Mouse (Mus musculus): ENCODE results near the gene Nxph1. TPM values are rescaled to one million over a fixed set of nuclear protein-coding genes. Genes with fewer than 3 reads are reported as not detected.

The Nxph1 gene
- total and polyA plus RNA-seq, 3 experiments = not detected

DNA sequence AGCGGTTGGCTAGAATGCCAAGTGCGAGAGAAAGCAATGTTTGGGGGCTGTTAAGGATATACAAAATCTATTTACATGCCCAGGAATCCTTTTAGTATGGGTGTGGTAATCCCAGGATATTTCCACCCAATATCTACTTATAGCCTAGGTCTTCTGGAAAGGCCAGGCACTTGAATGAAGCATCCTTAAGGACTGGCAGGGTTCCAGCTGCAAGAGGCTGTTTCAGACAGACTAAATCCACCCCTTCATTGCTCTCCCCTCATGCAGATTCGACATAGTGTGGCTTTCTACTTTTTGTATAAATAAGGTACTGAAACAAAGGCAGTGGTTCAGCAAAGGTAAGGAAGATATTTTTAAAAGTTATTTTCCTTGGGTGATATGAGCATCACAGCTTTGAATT, 92.8 kb downstream of the Nxph1 start:
- intact Hi-C loops (cut with DNase I) = no loop called here
- no peak overlapping the region for H3K4me3 ChIP-seq
- H3K9ac ChIP-seq (ENCODE audit: low read depth, low read length) = no peak overlapping the region
- H3K27ac ChIP-seq = no peak overlapping the region
- no peak for TF ChIP-seq POLR2A (IDR thresholded peaks at IDR 0.05; ENCODE audit: insufficient read depth, low read depth, low read length)
- TF ChIP-seq EP300 (IDR thresholded peaks at IDR 0.05; ENCODE audit: insufficient read depth, low read depth, low read length) = no peak
- TF ChIP-seq CTCF (IDR thresholded peaks at IDR 0.05) = no peak
- H3K79me2 ChIP-seq (replicated peaks; ENCODE audit: control insufficient read depth, insufficient read depth, low read length) = no peaks in the 10 kb centered on the region
- no peaks in the 10 kb centered on the region for H3K4me1 ChIP-seq (ENCODE audit: control insufficient read depth, insufficient read depth, low read length)
- no peak for DNase-seq
- no peaks in the 10 kb centered on the region for H3K36me3 ChIP-seq (ENCODE audit: control insufficient read depth, insufficient read depth, low read length)
- 66% methylated on average over 3 of the region's 3 CpGs for WGBS
- H3K27me3 ChIP-seq (ENCODE audit: control insufficient read depth, insufficient read depth, low read length) = no peaks in the 10 kb centered on the region

DNA sequence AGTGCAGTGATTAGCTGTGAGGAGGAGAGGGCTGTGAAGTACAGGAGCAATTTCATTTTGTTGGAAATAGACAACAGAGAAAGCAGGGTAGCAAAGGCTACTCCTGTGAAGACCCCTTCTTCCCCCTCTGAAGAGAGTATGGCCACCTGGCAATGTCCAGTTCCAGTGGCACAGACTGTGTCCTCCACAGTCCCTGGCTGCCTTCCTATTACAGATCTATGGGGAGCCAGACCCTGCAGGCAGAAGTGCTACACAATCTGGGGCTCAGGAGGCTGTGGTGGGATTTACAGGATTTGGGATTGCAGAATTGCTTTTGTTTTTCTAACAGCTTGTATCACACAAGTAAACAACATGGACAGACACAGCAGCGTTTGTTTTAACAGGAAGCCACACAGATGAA, 94.2 kb downstream of the Nxph1 start:
- H3K79me2 ChIP-seq (replicated peaks; ENCODE audit: control insufficient read depth, insufficient read depth, low read length) = no peaks in the 10 kb centered on the region
- no peak for DNase-seq

DNA sequence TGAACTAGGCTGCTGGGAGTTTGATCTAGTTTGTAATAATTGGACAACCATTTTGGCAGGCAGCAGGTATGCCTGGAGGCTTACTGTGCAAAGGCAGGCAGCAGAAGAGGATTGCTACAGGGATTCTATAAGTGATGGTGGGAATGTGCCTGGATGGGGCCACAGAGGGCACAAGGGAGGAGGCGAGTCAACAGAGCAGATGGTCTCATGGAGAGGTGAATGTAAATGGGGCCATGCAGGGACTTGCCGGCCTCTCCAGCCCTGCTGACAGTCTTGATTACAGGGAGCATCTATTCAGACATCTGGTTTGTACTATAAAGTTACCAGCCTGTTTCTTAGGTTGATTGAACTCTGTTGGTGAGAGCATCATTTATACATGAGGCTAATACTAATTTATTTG, 98.6 kb downstream of the Nxph1 start:
- no peaks in the 10 kb centered on the region for H3K4me1 ChIP-seq (ENCODE audit: control insufficient read depth, insufficient read depth, low read length)
- WGBS = 47% methylated on average over 2 of the region's 2 CpGs
- TF ChIP-seq POLR2A (IDR thresholded peaks at IDR 0.05; ENCODE audit: insufficient read depth, low read depth, low read length) = no peak
- no peak for TF ChIP-seq CTCF (IDR thresholded peaks at IDR 0.05)
- no peak for TF ChIP-seq EP300 (IDR thresholded peaks at IDR 0.05; ENCODE audit: insufficient read depth, low read depth, low read length)
- no peaks in the 10 kb centered on the region for H3K36me3 ChIP-seq (ENCODE audit: control insufficient read depth, insufficient read depth, low read length)
- H3K27ac ChIP-seq = no peak overlapping the region
- DNase-seq = no peak
- no peaks in the 10 kb centered on the region for H3K27me3 ChIP-seq (ENCODE audit: control insufficient read depth, insufficient read depth, low read length)
- no peak overlapping the region for H3K9ac ChIP-seq (ENCODE audit: low read depth, low read length)
- intact Hi-C loops (cut with DNase I) = no loop called here
- no peak overlapping the region for H3K4me3 ChIP-seq
- H3K79me2 ChIP-seq (replicated peaks; ENCODE audit: control insufficient read depth, insufficient read depth, low read length) = no peaks in the 10 kb centered on the region

More for the DNA sequence above, 94.2 kb downstream of the Nxph1 start:
- TF ChIP-seq POLR2A (IDR thresholded peaks at IDR 0.05; ENCODE audit: insufficient read depth, low read depth, low read length) = no peak
- no peak for TF ChIP-seq EP300 (IDR thresholded peaks at IDR 0.05; ENCODE audit: insufficient read depth, low read depth, low read length)
- no peak for TF ChIP-seq CTCF (IDR thresholded peaks at IDR 0.05)
- WGBS = 11% methylated on average over 1 of the region's 1 CpGs
- intact Hi-C loops (cut with DNase I) = no loop called here
- H3K4me3 ChIP-seq = no peak overlapping the region
- no peaks in the 10 kb centered on the region for H3K36me3 ChIP-seq (ENCODE audit: control insufficient read depth, insufficient read depth, low read length)
- no peak overlapping the region for H3K9ac ChIP-seq (ENCODE audit: low read depth, low read length)
- no peaks in the 10 kb centered on the region for H3K4me1 ChIP-seq (ENCODE audit: control insufficient read depth, insufficient read depth, low read length)
- H3K27ac ChIP-seq = no peak overlapping the region
- H3K27me3 ChIP-seq (ENCODE audit: control insufficient read depth, insufficient read depth, low read length) = no peaks in the 10 kb centered on the region

DNA sequence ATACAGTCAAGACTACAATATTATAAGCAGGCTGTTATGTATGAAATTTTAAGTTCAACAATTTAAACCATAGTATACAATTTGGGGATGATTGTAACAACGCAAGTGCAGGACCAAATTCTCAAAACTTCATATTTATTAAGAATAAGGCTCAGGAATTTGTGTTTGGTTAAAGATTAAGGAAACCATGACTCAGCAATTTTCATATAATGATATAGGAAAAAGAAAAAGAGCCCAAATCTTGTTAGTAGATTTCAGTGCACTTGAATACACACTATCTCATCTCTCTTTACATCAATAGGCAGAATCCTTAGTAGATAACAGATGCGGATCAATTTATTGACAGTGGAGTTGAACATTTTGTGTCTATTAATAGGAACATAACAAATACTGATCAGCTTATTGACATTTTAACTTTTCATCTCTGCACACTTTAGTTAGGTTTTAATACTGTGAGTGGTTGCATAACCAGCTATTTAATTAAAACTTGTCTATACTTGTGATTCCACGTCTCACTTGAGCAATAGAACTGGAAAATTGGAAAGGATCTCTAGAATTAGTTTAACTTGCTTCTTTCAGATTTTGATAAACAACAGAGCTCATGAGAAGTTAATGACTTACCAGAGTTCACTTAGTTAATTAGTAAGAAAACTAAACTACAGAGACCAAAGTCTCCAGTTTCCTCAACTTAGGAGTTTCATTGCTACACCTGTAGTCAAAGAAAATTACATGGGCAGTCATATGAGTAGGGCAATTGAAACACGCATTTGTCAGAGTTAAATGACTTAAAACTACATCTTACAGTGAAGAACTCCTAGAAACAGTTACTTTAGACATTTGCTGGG, 113.3 kb downstream of the Nxph1 start:
- 83% methylated on average over 4 of the region's 4 CpGs for WGBS

DNA sequence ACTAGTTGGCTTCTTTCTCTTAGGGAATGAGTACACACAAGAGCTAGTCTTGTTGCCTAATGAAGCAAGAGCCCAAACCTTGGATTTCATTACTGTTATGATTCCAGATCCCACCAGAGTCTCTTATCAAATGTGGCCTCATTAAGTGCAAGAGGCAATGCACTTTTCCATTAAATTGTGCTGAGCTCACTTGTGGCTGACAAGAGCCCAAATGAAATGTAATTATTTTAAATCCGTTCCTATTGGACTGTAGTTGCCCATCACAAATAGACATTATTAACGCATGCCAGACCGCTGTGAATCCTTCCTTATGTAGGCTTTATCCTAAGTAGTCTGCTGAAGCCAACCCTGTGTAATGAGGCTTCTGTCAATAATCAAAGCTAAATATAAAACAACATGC, 118.2 kb downstream of the Nxph1 start:
- Histone ChIP-seq H3K27me3 (ENCODE audit: control insufficient read depth, insufficient read depth, low read length) (no peaks in the 10 kb centered on the region), H3K79me2 (replicated peaks; ENCODE audit: control insufficient read depth, insufficient read depth, low read length) (no peaks in the 10 kb centered on the region), H3K36me3 (ENCODE audit: control insufficient read depth, insufficient read depth, low read length) (no peaks in the 10 kb centered on the region), H3K27ac (no peak overlapping the region), H3K4me1 (ENCODE audit: control insufficient read depth, insufficient read depth, low read length) (no peaks in the 10 kb centered on the region), H3K9ac (ENCODE audit: low read depth, low read length) (no peak overlapping the region), H3K4me3 (no peak overlapping the region)
- TF ChIP-seq EP300 (IDR thresholded peaks at IDR 0.05; ENCODE audit: insufficient read depth, low read depth, low read length) (no peak), POLR2A (IDR thresholded peaks at IDR 0.05; ENCODE audit: insufficient read depth, low read depth, low read length) (no peak), CTCF (IDR thresholded peaks at IDR 0.05) (no peak)
- WGBS = 84% methylated on average over 3 of the region's 3 CpGs
- intact Hi-C loops (cut with DNase I) = no loop called here
- DNase-seq = no peak

More for the DNA sequence above, 113.3 kb downstream of the Nxph1 start:
- intact Hi-C loops (cut with DNase I) = no loop called here
- Histone ChIP-seq H3K4me3 (no peak overlapping the region), H3K79me2 (replicated peaks; ENCODE audit: control insufficient read depth, insufficient read depth, low read length) (no peaks in the 10 kb centered on the region), H3K27ac (no peak overlapping the region), H3K9ac (ENCODE audit: low read depth, low read length) (no peak overlapping the region), H3K36me3 (ENCODE audit: control insufficient read depth, insufficient read depth, low read length) (no peaks in the 10 kb centered on the region), H3K27me3 (ENCODE audit: control insufficient read depth, insufficient read depth, low read length) (no peaks in the 10 kb centered on the region), H3K4me1 (ENCODE audit: control insufficient read depth, insufficient read depth, low read length) (no peaks in the 10 kb centered on the region)
- DNase-seq = no peak
- TF ChIP-seq EP300 (IDR thresholded peaks at IDR 0.05; ENCODE audit: insufficient read depth, low read depth, low read length) (no peak), CTCF (IDR thresholded peaks at IDR 0.05) (no peak), POLR2A (IDR thresholded peaks at IDR 0.05; ENCODE audit: insufficient read depth, low read depth, low read length) (no peak)

DNA sequence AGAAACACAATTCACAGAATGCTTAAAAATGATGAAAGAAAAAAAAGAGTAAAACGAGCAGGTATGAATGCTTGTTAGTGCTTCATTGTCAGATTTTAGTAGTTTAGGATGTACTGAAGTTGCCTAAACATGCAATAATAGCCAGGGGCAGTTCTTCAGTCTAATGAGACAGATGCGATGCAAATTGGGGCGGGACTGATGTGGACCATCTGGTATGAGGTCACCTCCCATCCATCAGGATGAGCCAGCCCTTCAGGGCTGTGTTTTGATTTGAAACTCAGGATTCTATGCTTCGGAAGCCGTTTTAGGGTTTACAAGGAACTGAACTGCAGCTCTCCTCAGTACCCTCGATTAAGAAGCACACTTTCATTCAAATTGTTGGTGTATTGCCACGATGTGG, 121.7 kb downstream of the Nxph1 start:
- Histone ChIP-seq H3K79me2 (replicated peaks; ENCODE audit: control insufficient read depth, insufficient read depth, low read length) (no peaks in the 10 kb centered on the region), H3K4me3 (no peak overlapping the region), H3K4me1 (ENCODE audit: control insufficient read depth, insufficient read depth, low read length) (no peaks in the 10 kb centered on the region), H3K27ac (no peak overlapping the region), H3K36me3 (ENCODE audit: control insufficient read depth, insufficient read depth, low read length) (no peaks in the 10 kb centered on the region), H3K9ac (ENCODE audit: low read depth, low read length) (no peak overlapping the region), H3K27me3 (ENCODE audit: control insufficient read depth, insufficient read depth, low read length) (no peaks in the 10 kb centered on the region)
- intact Hi-C loops (cut with DNase I) = no loop called here
- no peak for DNase-seq
- WGBS = 64% methylated on average over 7 of the region's 7 CpGs
- TF ChIP-seq EP300 (IDR thresholded peaks at IDR 0.05; ENCODE audit: insufficient read depth, low read depth, low read length) = no peak
- TF ChIP-seq CTCF (IDR thresholded peaks at IDR 0.05) = no peak
- TF ChIP-seq POLR2A (IDR thresholded peaks at IDR 0.05; ENCODE audit: insufficient read depth, low read depth, low read length) = no peak

All from heart, adult 2 months (tissue).